Mouse (Mus musculus) thymus, adult 18-20 months (tissue): Measurements from ENCODE around the gene Pltp.

Experiments used
- DNase-seq, 2 experiments: peaks; one replicate each; pipeline ENCODE4 v3.0.0; 2022; ENCODE audit warnings: mixed read lengths in 2 of 2

Gene Pltp

DNA sequence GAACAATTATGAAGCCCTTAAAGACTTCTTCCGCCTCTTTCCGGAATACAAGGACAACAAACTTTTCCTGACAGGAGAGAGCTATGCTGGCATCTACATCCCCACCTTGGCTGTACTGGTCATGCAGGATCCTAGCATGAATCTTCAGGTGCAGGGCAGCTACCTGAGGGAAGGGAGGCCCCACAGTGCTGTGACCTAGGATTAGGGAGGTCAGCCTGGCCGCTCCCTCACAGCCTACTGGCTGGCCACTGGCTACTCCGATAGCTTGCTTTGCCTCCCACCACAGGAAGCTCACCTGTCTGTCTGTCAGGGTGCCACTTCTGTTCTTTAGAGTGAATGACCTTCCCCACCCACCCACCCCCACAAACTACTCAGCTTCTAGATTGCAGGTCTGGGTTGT is 22.3 kb downstream of the Pltp start:
- DNase-seq, result no peak

DNA sequence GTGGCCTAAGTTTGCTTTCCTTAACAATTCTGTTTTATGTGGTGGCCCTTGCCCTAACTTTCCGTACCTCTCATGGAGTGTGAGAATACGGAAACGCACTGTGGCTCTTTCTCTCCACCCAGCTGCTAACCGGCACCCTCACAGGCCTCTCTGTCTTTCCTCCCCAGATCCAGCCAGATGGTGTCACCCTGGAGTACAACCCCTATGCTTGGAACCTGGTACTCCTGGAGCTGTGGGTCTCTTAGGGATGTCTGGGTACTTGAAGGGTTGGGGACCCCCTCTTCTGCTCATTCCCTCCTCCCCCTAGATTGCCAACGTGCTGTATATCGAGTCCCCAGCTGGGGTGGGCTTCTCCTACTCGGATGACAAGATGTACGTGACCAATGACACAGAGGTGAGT is 23.0 kb downstream of the Pltp start:
- peak in 1 of 2 experiments; percentile 46 for DNase-seq

DNA sequence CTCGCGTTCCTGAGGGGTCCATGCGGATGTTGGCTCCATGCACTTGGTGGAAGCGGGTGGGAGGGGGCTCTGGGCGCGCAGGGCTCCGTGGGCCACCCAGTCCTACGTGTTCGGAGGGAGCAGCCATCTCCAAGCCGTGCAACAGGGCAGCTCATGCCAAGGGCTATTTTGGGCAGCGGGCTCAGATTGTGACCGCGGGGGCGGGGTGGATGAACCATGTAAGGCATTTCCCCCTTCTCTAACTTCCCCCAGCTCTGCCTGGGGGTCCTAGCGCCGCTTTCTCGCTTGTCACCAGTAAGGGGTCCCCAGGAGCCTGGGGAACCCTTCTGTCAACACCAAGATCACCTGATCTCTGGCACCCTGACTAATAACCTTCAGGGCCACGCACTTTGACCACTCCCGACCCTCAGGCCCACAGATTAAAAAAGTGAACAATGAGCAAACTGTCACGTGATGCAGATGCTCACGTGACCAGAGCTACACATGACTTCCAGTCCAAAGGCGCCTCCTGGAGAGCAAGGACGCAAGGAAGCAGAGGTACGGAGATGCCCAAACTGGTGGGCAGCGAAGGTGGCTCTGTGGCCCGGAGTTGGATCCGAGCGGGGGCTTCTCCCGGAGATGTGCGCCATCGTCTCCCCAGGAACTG is 24.1 kb downstream of the Pltp start, which contains the start of gene Neurl2:
TSS of gene Neurl2 (minus strand) at position 143 of the 646 bp plus-strand sequence.
- DNase-seq, result peak; percentile 69 to 80

DNA sequence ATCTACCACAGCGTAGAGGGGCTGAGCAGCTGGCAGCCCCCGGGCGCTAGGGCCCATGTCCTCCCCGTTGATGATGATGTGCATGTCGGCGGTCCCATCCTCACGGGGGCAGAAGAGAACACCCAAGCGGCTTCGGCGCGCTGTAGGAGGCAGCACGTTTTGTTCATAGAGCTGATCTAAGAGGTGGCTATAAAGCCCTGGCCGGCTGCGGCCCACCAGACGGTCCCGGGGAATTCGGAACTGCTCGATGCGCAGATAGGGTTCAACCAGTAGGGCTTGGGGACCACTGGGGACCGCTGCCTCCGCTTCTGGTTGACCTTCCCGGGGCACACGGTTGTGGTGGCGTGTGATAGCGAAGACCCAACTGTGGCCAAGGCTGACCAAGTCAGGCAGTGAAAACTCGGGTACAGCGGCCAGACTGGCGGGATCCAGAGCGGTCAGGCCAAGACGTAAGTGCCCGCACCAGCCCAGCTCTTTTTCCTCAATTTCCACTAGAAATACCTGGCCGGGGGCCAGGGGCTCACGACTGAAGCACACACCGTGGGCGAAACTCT is 24.7 kb downstream of the Pltp start, which contains the start of gene Ctsa:
TSS of gene Ctsa (plus strand) at position 126 of the 554 bp plus-strand sequence.
- DNase-seq, result peak; percentile 68 to 75

DNA sequence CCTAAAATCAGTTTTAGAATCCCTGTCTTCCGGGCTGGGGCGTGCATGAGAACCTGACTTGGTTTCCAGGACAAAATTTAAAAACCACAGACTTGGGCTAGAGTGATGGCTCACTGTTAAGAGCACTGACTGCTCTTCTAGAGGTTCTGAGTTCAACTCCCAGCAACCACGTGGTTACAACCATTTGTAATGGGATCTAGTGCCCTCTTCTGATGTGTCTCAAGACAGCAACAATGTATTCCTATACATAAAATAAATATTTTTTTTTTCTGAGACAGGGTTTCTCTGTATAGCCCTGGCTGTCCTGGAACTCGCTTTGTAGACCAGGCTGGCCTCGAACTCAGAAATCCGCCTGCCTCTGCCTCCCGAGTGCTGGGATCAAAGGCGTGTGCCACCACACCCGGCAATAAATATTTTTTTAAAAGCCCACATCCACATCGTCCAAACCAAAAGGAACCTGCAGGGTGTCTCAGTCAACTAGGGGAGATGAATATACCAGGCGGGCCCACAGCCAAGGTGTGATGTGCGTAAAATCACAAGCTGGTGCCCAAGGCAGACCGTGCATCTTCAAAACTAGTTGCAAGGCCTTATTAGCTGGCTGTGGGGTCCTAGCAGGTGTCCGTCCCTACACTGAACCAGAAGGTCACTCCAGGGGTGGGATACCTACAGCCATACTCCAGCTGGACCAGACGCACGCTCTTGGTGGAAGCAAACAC is 25.3 kb downstream of the Pltp start:
- DNase-seq, result no peak

DNA sequence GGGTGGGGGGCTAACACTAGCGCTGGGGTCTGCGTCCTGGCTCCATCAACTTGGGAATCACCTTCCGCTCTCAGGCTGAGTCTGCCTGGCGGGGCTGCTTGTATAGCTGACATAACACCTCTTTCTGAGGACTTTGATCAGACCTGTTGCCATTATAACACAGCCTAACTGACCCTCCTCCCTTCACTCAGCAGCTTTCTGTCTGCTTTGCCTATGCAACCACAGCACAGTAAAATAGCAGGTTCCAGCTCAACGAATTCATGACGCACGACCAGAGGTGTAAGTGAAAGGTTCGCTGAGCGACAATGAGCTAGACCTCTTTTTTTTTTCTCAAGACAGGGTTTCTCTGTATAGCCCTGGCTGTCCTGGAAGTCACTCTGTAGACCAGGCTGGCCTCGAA is 26.5 kb downstream of the Pltp start:
- DNase-seq, result no peak

DNA sequence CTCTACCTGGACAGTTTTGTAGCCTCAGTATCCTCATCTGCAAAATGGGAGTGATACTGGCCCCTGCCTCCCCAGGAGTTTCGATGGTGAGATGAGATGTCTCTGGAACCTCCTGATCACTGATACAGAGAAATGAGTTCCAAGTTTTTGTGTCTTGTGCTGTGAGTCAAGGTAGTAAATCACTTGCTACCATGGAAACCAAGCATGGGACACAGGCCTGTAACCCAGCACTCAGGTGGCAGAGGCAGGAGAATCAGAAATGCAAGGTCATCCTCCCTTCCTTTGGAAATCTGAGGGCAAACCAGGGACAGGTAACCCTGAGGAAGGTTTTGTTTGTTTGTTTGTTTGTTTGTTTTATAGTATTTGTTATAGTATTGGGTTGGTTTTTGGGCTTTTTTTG is 28.4 kb downstream of the Pltp start:
- no peak for DNase-seq

DNA sequence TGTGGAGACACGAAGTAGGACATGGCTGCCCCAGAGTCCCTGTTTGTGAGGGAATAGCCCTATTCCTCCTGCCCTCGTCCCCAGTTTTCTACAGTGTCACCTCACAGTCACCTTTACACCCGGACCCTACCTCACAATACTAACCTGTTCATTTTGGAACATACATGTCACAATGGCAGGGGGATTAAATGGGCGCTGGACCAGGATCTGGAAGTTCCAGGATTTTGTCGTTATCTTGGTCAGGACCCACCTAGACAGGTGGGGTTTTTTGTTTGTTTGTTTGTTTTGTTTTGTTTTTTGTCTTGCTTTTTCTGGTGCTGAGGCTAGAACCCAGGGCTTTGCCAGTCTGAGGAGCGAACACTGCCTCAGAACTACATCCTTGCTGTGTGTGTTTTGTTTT is 29.1 kb downstream of the Pltp start, which contains the start of gene Spata25:
TSS of gene Spata25 (minus strand) at position 101 of the 400 bp plus-strand sequence.
- DNase-seq, result no peak

DNA sequence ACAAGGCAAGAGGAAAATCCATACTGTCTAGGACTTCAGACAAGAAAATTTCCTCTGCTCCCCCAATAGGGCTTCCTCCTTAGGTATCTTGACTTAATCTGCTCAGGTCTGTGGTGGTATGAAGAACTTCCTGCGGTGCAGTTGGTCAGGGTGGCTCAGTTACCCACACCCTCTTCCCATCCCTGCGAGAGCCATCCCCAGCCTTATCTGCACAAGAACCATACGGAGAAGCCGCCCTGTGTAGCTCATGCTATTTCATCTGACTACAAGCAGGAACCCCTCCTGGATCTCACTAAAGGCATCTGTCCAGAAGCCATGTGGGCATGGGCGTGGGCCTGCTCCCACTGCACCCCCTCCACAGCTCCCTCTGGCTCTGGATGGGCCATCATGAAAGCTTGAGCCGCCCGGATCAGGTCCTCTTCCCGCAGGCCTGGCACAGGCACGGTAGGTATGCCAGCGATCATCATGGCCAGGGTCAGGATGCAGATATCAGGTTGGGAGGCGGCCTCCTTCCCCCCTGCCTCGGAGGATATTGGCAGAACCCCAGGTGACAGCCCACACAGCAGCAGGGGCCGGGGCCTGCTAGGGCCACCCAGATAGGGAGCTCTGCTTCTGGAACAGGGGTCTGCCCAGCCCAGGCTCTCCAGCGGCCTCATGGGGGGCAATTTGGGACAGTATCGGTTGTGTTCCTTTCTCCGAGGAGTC is 30.2 kb downstream of the Pltp start:
- no peak for DNase-seq

DNA sequence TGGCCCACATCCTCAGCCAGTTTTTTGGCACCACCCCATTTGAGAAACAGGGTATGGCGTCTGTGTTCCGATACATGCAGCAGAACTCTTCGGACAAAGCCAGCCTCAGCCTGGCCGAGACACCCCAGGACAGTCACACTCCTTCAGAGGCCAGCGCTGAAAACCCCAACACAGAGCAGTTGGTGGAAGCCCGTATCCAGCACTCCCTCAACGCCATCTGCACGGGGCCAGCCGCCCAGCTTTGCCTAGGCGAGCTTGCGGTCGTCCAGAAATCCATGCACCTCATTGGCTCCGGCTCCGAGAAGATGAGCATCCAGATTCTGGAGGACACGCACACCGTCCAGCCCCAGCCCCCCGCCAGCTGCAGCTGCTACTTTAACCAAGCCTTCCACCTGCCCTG is 32.0 kb downstream of the Pltp start:
- no peak for DNase-seq

DNA sequence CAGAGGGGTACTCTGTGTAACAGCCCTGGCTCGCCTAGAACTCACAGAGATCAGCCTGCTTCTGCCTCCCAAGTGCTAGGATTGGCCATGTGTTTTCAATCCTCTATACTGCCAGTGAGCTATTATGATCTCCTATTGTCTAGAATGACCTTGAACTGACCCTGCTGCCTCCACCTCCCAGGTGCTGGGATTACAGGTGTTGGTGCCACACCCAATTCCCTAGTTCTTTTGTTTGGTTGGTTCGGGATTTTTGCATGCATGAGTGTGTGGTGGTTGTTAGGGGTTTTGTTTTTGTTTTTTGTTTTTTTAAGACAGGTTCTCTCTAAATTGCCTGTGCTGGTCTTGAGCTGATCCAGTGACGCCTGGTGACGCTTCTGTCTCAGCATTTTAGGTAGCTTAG is 33.5 kb downstream of the Pltp start:
- no peak for DNase-seq

DNA sequence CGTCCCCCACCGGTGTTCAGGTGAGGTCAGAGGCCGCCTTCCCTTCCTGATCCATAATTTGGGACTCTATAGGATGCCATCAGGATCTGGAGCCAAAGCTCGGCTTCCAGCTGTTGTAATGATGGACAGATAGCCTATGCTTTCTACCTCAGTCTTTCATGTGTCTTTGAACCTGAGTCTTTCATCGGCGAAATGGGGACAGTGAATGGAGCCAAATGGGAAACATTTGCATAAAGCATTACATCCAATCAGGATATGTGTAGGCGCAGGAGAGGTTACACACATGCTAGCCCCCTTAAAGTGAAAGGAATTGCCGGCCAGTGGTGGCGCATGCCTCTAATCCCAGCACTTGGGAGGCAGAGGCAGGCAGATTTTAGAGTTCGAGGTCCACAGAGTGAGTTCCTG is 34.3 kb downstream of the Pltp start:
- DNase-seq, result no peak

DNA sequence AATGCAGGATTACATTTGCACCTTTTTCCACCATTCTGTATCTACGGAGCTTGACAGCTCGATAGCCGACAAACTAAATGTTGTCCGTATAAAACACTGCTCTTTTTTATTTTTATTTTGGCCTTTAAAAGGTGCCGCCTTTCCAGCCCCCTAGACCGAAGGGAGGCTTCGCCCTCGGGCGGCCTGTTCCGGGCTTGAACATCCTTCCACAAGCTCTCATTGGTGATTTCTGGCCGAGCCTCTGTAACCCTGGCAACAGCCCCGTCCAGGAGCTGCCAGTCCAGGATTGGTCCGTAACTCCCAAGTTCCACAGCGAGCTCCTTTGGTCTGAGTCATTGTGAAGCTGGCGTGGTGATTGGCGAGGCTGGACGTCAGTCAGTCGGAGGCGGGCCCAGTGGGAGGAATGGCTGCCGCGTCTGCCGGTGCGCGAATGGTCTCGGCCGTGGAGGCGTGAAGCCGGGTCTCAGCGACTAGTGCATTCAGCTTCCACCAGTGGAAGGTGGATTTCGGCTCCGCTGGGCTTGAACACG is 34.8 kb downstream of the Pltp start, which contains the start of gene Zswim1:
TSS of gene Zswim1 (plus strand) at position 51 of the 530 bp plus-strand sequence.
- peak; percentile 96 to 98 for DNase-seq

DNA sequence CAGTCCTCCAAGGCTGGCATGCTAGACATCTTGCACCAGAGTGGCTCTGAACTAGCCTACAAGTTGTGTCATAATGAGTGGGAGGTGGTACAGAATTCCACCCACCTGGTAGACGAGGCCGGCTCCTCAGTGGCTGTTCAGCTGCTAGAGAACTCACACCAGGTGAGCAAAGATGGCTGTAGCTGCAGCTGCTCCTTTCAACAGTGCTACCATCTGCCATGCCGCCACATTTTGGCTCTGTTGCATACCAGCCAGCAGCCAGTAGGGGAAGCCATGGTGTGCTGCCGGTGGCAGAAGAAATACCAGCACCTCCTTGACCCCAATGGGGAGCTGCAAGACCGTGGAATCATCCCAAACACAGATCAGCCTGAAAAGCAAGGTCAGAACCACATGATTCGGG is 36.5 kb downstream of the Pltp start:
- DNase-seq, result no peak

DNA sequence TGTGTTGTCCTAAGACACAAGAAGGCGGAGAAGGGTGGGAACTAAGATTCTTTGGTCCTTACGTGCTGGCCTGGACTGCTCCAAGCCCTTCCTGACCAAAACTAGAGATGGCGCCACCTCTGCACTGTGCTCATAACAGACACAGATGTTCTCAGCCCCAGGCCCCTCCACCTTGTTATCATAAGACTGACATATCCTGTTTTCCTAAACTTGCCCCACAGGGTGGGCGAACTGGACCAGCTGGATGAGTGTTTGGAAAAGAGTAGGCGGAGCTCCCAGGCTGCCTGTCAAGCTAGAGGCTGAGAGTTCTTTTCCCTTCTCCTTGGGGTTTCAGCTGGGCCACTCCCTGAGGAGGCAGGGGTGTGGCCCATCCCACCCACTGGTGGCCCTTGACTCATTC is 39.8 kb downstream of the Pltp start:
- no peak for DNase-seq

DNA sequence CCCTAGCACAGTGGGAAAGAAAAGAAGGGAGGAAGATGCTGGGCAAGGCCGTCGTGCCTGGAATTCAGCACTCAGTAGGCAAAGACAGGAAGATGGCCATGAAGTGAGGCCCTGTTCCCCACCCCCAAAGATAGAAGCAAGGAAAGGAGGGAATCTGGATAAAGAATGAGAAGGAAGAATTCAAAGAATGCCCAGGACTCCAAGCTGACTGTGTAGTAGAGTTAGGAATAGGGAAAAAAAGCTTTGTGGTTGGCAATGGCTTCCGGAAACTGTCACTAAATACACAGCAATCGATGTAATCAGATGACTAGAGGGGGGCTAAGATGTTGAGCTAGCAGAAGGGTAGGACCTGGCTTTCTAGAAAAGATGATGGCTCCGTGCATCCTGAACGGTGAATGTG is 40.3 kb downstream of the Pltp start:
- DNase-seq, result no peak

DNA sequence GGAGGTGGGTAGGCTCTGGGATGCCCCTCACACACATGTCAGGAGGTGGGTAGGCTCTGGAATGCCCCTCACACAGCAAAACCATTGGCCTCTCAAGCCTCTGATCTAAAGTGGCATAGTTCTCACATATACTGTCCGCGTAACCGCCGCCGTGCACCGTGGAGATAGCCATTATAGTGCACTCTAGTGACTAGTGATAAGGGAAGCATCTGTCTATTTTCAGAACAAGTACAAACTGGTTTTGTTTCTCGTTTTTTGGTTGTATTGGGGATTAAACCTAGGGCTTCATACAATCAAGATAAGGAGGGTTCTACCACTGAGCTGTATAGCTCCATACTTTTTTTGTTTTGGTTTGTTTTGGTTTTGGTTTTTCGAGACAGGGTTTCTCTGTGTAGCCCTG is 41.7 kb downstream of the Pltp start:
- no peak for DNase-seq

DNA sequence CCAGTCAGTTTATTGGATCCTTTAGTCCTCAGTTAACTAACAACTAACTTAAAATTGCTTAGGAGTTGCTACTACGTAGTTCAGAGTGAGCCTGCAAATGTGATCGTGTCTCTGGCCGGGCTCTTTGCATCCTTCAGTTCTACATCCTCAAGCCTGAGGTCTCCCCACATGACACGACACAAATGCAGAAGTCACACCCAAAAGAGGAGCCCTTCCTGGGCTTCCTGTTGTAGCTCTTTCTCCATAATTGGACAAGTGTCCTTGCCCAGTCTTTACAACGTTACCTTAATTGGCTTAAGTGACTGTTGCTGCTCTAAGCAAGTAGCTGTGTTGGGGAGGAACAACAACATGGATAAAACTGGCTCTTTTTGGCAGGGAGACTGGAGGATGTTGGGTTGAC is 42.2 kb downstream of the Pltp start:
- no peak for DNase-seq

DNA sequence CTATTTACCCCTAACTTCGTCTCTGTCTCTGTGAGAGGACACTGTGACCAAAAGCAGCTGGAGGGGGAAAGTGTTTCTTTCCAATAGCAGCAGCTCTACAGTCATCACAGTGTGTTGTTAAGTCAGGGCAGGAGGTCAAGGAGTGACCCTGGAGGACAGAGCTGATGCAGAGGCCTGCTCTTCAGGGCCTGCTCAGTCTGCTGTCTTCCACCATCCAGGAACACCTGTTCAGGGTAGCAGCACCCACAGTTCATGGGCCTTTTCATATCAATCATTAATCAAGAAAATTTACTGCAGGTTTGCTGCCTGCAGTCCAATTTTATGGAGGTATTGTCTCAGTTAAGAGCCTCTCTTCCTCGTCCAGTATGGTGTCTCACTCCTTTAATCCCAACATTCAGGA is 44.0 kb downstream of the Pltp start:
- no peak for DNase-seq

DNA sequence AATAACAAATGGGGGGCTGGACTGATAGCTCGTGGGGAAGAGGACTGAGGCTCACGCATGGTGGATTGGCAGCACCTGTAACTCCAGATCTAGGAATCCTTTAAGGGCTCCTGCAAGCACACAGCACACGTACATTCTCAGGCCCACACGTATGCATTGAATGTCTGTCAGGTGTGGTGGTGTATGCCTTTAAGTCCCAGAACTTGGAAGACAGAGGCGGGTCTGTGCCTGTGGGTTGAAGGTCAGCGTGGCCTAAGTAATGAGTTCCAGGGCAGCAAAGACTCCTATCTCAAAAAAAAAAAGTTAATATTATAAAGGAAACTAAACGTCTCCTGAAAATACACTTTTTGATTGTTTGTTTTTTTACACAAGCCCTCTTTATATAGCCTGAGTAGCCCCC is 50.9 kb downstream of the Pltp start:
- no peak for DNase-seq

DNA sequence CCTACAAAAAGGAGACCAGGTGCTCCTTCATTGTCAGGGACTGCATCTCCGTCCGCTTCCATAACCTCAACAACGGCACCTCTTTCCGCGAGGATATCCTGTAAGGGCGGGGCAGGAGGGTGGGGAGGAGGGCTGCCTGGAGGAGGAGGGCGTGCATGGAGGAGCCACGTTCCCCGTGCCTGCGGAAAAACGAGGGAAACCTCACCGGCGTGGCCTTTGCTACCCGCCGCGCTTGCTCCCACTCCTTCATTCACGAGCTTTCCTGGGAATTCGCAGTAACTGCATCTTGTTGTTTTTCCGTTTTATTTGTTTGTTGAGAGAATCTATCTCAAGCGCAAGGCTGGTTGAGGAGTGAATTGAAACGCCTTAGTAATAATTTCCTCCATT is 52.2 kb downstream of the Pltp start:
- DNase-seq, result no peak

DNA sequence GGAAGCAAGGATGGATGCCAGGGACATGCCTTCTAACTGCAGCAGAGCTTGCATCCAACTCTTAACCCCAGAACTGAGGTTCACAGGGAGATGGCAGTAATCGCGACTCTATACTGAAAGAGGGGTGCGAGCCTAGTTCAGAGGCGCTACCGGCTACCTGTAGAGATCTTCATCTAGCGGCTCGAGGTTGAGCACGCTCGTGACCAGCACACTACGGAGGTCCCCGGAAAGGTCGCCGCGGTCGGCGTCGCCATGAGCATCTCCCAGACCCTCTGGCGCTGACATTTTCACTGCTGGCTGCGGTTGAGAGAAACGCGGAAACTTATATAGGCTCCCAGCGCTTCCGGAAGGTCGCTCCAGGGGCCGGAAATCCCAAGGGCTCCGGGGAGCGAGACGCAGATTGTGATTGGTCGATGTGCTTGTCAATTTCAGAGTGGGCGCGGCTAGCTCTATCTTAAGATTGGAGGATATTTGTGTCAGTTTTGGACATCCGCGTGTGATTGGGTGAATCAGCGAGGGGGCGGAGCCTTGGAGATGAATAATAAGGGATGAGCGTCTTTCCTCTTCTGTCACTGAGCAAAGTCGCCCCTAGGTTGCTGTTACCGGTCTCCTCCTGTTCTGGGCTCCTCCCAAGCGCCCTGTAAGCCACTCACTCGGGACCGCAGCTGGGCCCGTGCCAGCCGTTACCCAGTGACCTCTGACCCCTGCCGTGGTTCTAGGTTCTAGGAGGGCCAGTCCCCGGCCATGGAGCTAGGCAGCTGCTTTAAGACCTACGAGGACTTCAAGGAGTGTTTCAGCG is 52.8 kb downstream of the Pltp start, which contains the start of the genes Acot8 and Zswim3:
TSS of gene Acot8 (minus strand) at position 350 of the 799 bp plus-strand sequence.
TSS of gene Zswim3 (plus strand) at position 566 of the 799 bp plus-strand sequence.
- DNase-seq, result peak; percentile 94 to 99
